Mouse (Mus musculus): ENCODE measurements around the gene Cdh13. TPM values are rescaled to one million over a fixed set of nuclear protein-coding genes. Genes with fewer than 3 reads are reported as not detected.

Cdh13 gene
- polyA plus RNA-seq, 1 experiment from 2014 or later: 24.3 TPM

DNA sequence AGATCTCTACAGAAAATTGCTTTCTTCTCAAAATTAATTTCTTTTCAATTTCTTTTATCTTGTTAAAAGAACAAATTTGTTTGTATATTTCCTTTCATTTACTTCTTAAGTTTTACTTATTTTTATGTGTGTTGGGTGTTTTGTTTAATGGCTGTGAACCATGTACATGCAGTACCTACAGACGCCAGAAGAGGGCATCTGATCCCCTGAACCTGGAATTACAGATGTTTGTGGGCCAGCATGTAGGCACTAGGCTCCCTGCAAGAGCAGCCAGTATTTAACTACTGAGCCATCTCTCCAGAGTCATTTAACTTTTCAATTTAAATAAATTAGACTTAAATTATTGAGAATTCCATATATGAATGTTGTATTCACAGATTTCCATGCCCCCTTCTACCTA is 941.0 kb downstream of the Cdh13 start:
- no peak overlapping the region for H3K27ac ChIP-seq (replicated peaks; ENCODE audit: low read depth, low read length)
- no peaks in the 10 kb centered on the region for H3K36me3 ChIP-seq (ENCODE audit: control insufficient read depth, insufficient read depth, low read length)
- H3K4me2 ChIP-seq (ENCODE audit: low read depth, low read length): no peak overlapping the region
- H3K9ac ChIP-seq (ENCODE audit: low read depth, low read length): no peak overlapping the region
- H3K9me3 ChIP-seq (ENCODE audit: control insufficient read depth, low read length): no peaks in the 10 kb centered on the region
- H3K4me3 ChIP-seq (ENCODE audit: low read depth, low read length): no peak overlapping the region
- ATAC-seq (ENCODE audit: low read depth) (no peak), DNase-seq (ENCODE audit: low spot score) (no peak)
- WGBS: 7% methylated on average over 1 of the region's 1 CpGs
- H3K27me3 ChIP-seq (replicated peaks; ENCODE audit: control insufficient read depth, insufficient read depth, low read length): no peaks in the 10 kb centered on the region
- H3K4me1 ChIP-seq (ENCODE audit: control insufficient read depth, insufficient read depth, low read length): no peaks in the 10 kb centered on the region

- no peak overlapping the region for H3K9ac ChIP-seq (ENCODE audit: low read depth, low read length)
- H3K9me3 ChIP-seq (ENCODE audit: control insufficient read depth, low read length): peaks cover 4% of the 10 kb centered on the region; the same call in 1 of the 2 replicates
- H3K4me1 ChIP-seq (ENCODE audit: control insufficient read depth, insufficient read depth, low read length): no peaks in the 10 kb centered on the region
- H3K4me2 ChIP-seq (ENCODE audit: low read depth, low read length): no peak overlapping the region
- H3K27me3 ChIP-seq (replicated peaks; ENCODE audit: control insufficient read depth, insufficient read depth, low read length): no peaks in the 10 kb centered on the region
- H3K4me3 ChIP-seq (ENCODE audit: low read depth, low read length): no peak overlapping the region
- no peak for DNase-seq (ENCODE audit: low spot score)
- WGBS: 45% methylated on average over 4 of the region's 4 CpGs
- no peaks in the 10 kb centered on the region for H3K36me3 ChIP-seq (ENCODE audit: control insufficient read depth, insufficient read depth, low read length)
- no peak for ATAC-seq (ENCODE audit: low read depth)
- no peak overlapping the region for H3K27ac ChIP-seq (replicated peaks; ENCODE audit: low read depth, low read length)
Observed at GRCm38 (mm10) chr8:119245181-119245580, 961.6 kb downstream of the Cdh13 start.

GRCm38 (mm10) chr8:119245641-119246040 is 962.1 kb downstream of the Cdh13 start:
- H3K9ac ChIP-seq (ENCODE audit: low read depth, low read length): no peak overlapping the region
- H3K36me3 ChIP-seq (ENCODE audit: control insufficient read depth, insufficient read depth, low read length): no peaks in the 10 kb centered on the region
- no peaks in the 10 kb centered on the region for H3K4me1 ChIP-seq (ENCODE audit: control insufficient read depth, insufficient read depth, low read length)
- WGBS: 50% methylated on average over 1 of the region's 1 CpGs
- H3K27ac ChIP-seq (replicated peaks; ENCODE audit: low read depth, low read length): no peak overlapping the region
- DNase-seq (ENCODE audit: low spot score) (no peak), ATAC-seq (ENCODE audit: low read depth) (no peak)
- H3K4me3 ChIP-seq (ENCODE audit: low read depth, low read length): no peak overlapping the region
- no peaks in the 10 kb centered on the region for H3K27me3 ChIP-seq (replicated peaks; ENCODE audit: control insufficient read depth, insufficient read depth, low read length)
- H3K4me2 ChIP-seq (ENCODE audit: low read depth, low read length): no peak overlapping the region
- peaks cover 4% of the 10 kb centered on the region; the same call in 1 of the 2 replicates for H3K9me3 ChIP-seq (ENCODE audit: control insufficient read depth, low read length)

DNA sequence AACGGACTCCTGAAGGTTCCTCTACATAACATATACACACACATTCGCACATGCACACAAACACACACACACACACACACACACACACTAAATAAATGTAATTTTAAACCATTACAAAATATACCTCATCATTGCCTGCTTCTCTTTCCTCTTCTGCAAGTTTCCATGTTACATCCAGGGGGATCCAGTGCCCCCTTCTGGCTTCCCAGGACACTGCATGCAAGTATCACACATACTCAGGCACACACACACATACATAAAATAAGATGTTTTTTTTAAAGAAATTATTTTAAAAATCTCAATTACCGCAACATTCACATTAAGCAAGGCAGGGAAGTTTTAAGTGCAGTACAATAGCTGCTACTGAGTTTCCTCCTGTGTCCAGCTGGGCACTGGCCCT is 970.8 kb downstream of the Cdh13 start:
- no peaks in the 10 kb centered on the region for H3K27me3 ChIP-seq (replicated peaks; ENCODE audit: control insufficient read depth, insufficient read depth, low read length)
- no peaks in the 10 kb centered on the region for H3K36me3 ChIP-seq (ENCODE audit: control insufficient read depth, insufficient read depth, low read length)
- no peak overlapping the region for H3K27ac ChIP-seq (replicated peaks; ENCODE audit: low read depth, low read length)
- H3K9ac ChIP-seq (ENCODE audit: low read depth, low read length): no peak overlapping the region
- no peak for ATAC-seq (ENCODE audit: low read depth)
- 90% methylated on average over 3 of the region's 3 CpGs for WGBS
- DNase-seq (ENCODE audit: low spot score): no peak
- H3K4me3 ChIP-seq (ENCODE audit: low read depth, low read length): no peak overlapping the region
- H3K4me1 ChIP-seq (ENCODE audit: control insufficient read depth, insufficient read depth, low read length): no peaks in the 10 kb centered on the region
- no peak overlapping the region for H3K4me2 ChIP-seq (ENCODE audit: low read depth, low read length)
- H3K9me3 ChIP-seq (ENCODE audit: control insufficient read depth, low read length): 0 out of 2 replicates have a peak, but pooled peaks cover 3% of the 10 kb centered on the region

DNA sequence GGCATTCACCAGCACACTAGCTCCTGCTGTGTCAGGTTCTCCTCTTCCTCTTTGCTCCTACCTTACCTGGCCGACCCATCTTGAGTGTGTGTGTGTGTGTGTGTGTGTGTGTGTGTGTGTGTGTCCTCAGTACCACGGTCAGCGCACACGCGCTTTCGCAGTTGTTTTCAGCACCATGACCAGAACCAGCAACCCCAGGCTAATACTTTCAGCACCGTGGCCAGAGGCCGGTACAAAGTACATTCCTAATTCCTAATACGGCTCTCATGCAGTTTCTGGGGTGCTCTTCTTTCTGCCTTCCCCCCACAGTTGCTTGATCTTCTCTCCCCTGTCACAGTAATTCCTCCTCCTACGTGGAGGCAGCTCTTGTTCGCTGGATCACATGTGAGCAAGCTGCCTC is 975.1 kb downstream of the Cdh13 start:
- Histone ChIP-seq H3K4me3 (ENCODE audit: low read depth, low read length) (no peak overlapping the region), H3K4me1 (ENCODE audit: control insufficient read depth, insufficient read depth, low read length) (no peaks in the 10 kb centered on the region), H3K36me3 (ENCODE audit: control insufficient read depth, insufficient read depth, low read length) (no peaks in the 10 kb centered on the region), H3K9me3 (ENCODE audit: control insufficient read depth, low read length) (0 out of 2 replicates have a peak, but pooled peaks cover 3% of the 10 kb centered on the region), H3K9ac (ENCODE audit: low read depth, low read length) (no peak overlapping the region), H3K27me3 (replicated peaks; ENCODE audit: control insufficient read depth, insufficient read depth, low read length) (no peaks in the 10 kb centered on the region), H3K27ac (replicated peaks; ENCODE audit: low read depth, low read length) (no peak overlapping the region), H3K4me2 (ENCODE audit: low read depth, low read length) (no peak overlapping the region)
- 46% methylated on average over 11 of the region's 11 CpGs for WGBS
- DNase-seq (ENCODE audit: low spot score) (peak; percentile 79), ATAC-seq (ENCODE audit: low read depth) (no peak)

DNA sequence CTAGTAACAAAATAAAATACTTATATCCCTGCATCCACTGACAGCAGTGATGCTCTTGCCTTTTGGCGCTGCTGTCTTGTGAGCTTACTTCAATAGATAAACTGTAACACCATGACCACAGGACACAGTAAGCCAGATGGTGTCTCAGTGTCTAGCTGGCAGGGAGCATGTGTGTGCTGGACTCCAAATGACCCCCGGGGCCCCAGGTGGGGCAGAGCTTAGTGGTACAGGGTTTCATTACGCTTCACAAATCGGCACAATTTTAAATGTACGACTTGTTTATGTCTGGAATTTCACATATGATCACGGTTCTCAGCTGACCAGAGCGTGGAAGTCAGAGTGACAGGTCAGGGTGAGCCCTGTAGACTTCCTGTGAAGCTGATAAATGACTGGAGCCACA is 980.2 kb downstream of the Cdh13 start:
- Histone ChIP-seq H3K27ac (replicated peaks; ENCODE audit: low read depth, low read length) (no peak overlapping the region), H3K4me3 (ENCODE audit: low read depth, low read length) (no peak overlapping the region), H3K9ac (ENCODE audit: low read depth, low read length) (no peak overlapping the region), H3K4me1 (ENCODE audit: control insufficient read depth, insufficient read depth, low read length) (no peaks in the 10 kb centered on the region), H3K36me3 (ENCODE audit: control insufficient read depth, insufficient read depth, low read length) (no peaks in the 10 kb centered on the region), H3K27me3 (replicated peaks; ENCODE audit: control insufficient read depth, insufficient read depth, low read length) (no peaks in the 10 kb centered on the region), H3K9me3 (ENCODE audit: control insufficient read depth, low read length) (no peaks in the 10 kb centered on the region), H3K4me2 (ENCODE audit: low read depth, low read length) (no peak overlapping the region)
- no peak for ATAC-seq (ENCODE audit: low read depth)
- WGBS: 67% methylated on average over 7 of the region's 7 CpGs
- no peak for DNase-seq (ENCODE audit: low spot score)

- H3K36me3 ChIP-seq (ENCODE audit: control insufficient read depth, insufficient read depth, low read length): no peaks in the 10 kb centered on the region
- no peaks in the 10 kb centered on the region for H3K27me3 ChIP-seq (replicated peaks; ENCODE audit: control insufficient read depth, insufficient read depth, low read length)
- H3K4me1 ChIP-seq (ENCODE audit: control insufficient read depth, insufficient read depth, low read length): no peaks in the 10 kb centered on the region
- 86% methylated on average over 4 of the region's 4 CpGs for WGBS
- no peak overlapping the region for H3K27ac ChIP-seq (replicated peaks; ENCODE audit: low read depth, low read length)
- ATAC-seq (ENCODE audit: low read depth): no peak
- H3K4me3 ChIP-seq (ENCODE audit: low read depth, low read length): no peak overlapping the region
- no peak for DNase-seq (ENCODE audit: low spot score)
- H3K9ac ChIP-seq (ENCODE audit: low read depth, low read length): no peak overlapping the region
- no peak overlapping the region for H3K4me2 ChIP-seq (ENCODE audit: low read depth, low read length)
- no peaks in the 10 kb centered on the region for H3K9me3 ChIP-seq (ENCODE audit: control insufficient read depth, low read length)
Observed at GRCm38 (mm10) chr8:119266304-119266703, 982.8 kb downstream of the Cdh13 start.

GRCm38 (mm10) chr8:119269576-119269975 is 986.0 kb downstream of the Cdh13 start:
- no peak overlapping the region for H3K4me3 ChIP-seq (ENCODE audit: low read depth, low read length)
- no peaks in the 10 kb centered on the region for H3K36me3 ChIP-seq (ENCODE audit: control insufficient read depth, insufficient read depth, low read length)
- no peak overlapping the region for H3K9ac ChIP-seq (ENCODE audit: low read depth, low read length)
- no peak overlapping the region for H3K4me2 ChIP-seq (ENCODE audit: low read depth, low read length)
- ATAC-seq (ENCODE audit: low read depth) (no peak), DNase-seq (ENCODE audit: low spot score) (no peak)
- no peaks in the 10 kb centered on the region for H3K4me1 ChIP-seq (ENCODE audit: control insufficient read depth, insufficient read depth, low read length)
- H3K27me3 ChIP-seq (replicated peaks; ENCODE audit: control insufficient read depth, insufficient read depth, low read length): no peaks in the 10 kb centered on the region
- WGBS: 65% methylated on average over 3 of the region's 3 CpGs
- no peaks in the 10 kb centered on the region for H3K9me3 ChIP-seq (ENCODE audit: control insufficient read depth, low read length)
- H3K27ac ChIP-seq (replicated peaks; ENCODE audit: low read depth, low read length): no peak overlapping the region

DNA sequence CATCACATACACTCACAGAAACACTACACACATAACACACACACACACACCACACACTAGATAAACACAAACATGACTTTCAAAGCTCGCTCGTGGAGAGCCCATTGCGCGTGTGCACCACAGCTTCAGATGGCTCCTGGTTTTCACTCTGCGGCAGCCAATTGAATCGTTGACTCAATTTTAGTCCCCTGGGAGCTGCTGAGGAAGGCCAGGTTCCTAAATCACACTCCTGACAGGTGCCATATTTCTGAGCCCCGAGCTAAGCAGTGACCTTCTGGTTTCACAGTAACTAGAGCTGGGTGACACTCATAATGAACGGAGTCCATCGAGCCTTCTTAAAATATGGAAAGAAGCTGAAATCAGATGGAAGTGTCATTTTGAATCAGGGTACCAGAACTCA is 986.8 kb downstream of the Cdh13 start:
- Histone ChIP-seq H3K9ac (ENCODE audit: low read depth, low read length) (no peak overlapping the region), H3K4me3 (ENCODE audit: low read depth, low read length) (no peak overlapping the region), H3K4me2 (ENCODE audit: low read depth, low read length) (no peak overlapping the region), H3K36me3 (ENCODE audit: control insufficient read depth, insufficient read depth, low read length) (no peaks in the 10 kb centered on the region), H3K9me3 (ENCODE audit: control insufficient read depth, low read length) (no peaks in the 10 kb centered on the region), H3K27ac (replicated peaks; ENCODE audit: low read depth, low read length) (no peak overlapping the region), H3K4me1 (ENCODE audit: control insufficient read depth, insufficient read depth, low read length) (no peaks in the 10 kb centered on the region), H3K27me3 (replicated peaks; ENCODE audit: control insufficient read depth, insufficient read depth, low read length) (no peaks in the 10 kb centered on the region)
- WGBS: 87% methylated on average over 9 of the region's 9 CpGs
- DNase-seq (ENCODE audit: low spot score) (no peak), ATAC-seq (ENCODE audit: low read depth) (no peak)
